Mouse (Mus musculus) heart, adult 2 months (tissue): ENCODE measurements at regions not wholly inside any gene's neighbourhood (a gene's known extent, or its start where the extent isn't known, plus 50 kb on each side); places are given as distances from the start of the nearest gene placed in this dataset.

Source experiments
- EP300 ChIP-seq: fragments of 200-500 bp; IDR thresholded peaks from 2 replicates; pipeline ENCODE4 v1.6.1; 2011; ENCODE audit warnings: low read depth, low read length, control low read depth; ENCODE audit not compliant: insufficient read depth
- POLR2A ChIP-seq: fragments of 200-500 bp; IDR thresholded peaks from 2 replicates; pipeline ENCODE4 v1.6.1; 2011; ENCODE audit warnings: mild to moderate bottlenecking, low read depth, low read length, control low read depth; ENCODE audit not compliant: insufficient read depth

- TF ChIP-seq POLR2A (no peak), EP300 (no peak)
Observed at GRCm38 (mm10) chr3:31455031-31455430, 144.9 kb upstream of the Slc7a14 start.
